8 mouse cellular contexts compared by ENCODE assay signal in the genomic region with DNA sequence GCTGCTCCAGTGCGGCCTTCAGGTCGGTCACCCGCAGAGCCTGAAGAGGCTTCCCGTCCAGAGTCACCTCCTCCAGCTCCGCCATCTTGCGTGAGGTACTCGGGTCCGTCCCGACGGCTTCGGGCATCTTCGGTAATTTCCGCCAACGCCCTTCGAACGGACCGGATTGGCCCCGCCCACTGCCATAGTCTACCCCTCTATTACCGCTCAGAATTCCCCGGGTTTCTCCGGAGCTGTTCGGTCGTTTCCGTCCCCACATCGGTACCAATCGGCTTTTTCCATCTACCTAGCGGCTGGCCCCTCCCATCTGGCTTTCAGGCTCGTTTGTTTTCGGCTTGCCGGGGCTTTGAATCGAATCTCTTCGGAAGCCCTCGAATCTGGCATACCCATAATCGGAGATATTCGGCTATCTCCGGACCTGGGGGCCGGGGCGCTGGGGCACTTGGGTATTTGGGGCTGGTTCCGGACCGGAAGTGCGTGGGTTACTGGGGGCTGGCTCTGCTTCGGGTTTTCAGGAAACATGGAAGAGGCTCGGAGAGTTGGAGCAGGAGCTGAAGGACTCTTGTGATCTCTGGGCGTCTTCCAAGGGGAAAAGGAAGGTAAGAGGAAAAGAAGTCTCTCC. TPM values are rescaled to one million over a fixed set of nuclear protein-coding genes. Genes with fewer than 3 reads are reported as not detected.
DNase-seq lines count a peak whose midpoint lies in the region; ATAC-seq and TF ChIP-seq lines count a peak whose summit lies in the region.

A gene (minus strand): TSS at position 410 of the 622 bp plus-strand sequence.

- peak within 1 kb of the TSS; percentile 99 for H3K9ac ChIP-seq in heart, embryonic 11.5 days (ENCODE audit: low read depth, low read length)
- peak within 1 kb of the TSS; percentile 98 for H3K9ac ChIP-seq in kidney, embryonic 16.5 days (replicated peaks; ENCODE audit: low read length)
- peak within 1 kb of the TSS; percentile 96 for H3K9ac ChIP-seq in liver, adult 2 months (ENCODE audit: low read depth, low read length)

- no peak for TF ChIP-seq CTCF in C2C12 (IDR thresholded peaks at IDR 0.05; ENCODE audit: control insufficient read depth, insufficient read depth, insufficient read length)
- TF ChIP-seq CTCF in brain, embryonic 14.5 days (IDR thresholded peaks at IDR 0.05; ENCODE audit: borderline replicate concordance, extremely low read depth, insufficient read depth, insufficient read length) = no peak
- TF ChIP-seq CTCF in liver, adult 2 months (IDR thresholded peaks at IDR 0.05; ENCODE audit: low read depth, low read length) = no peak

- peak within 1 kb of the TSS; percentile 98 for H3K4me3 ChIP-seq in C2C12 (ENCODE audit: insufficient read depth, poor library complexity, severe bottlenecking)
- H3K4me3 ChIP-seq in erythroblast, embryonic 14.5 days (replicated peaks) = peak within 1 kb of the TSS; percentile 100
- H3K4me3 ChIP-seq in heart, embryonic 11.5 days (ENCODE audit: low read depth, low read length) = peak within 1 kb of the TSS; percentile 89
- H3K4me3 ChIP-seq in kidney, embryonic 16.5 days (ENCODE audit: low read length) = peak within 1 kb of the TSS; percentile 92
- peak within 1 kb of the TSS; percentile 90 for H3K4me3 ChIP-seq in liver, adult 2 months (ENCODE audit: insufficient read depth, low read depth, low read length)
- H3K4me3 ChIP-seq in myocyte = peak within 1 kb of the TSS; percentile 95

- peak within 1 kb of the TSS; percentile 75 for H3ac ChIP-seq in C2C12 (ENCODE audit: control insufficient read depth, insufficient read length, low read depth)
- peak within 1 kb of the TSS; percentile 99 for H3ac ChIP-seq in myocyte (ENCODE audit: control insufficient read depth, insufficient read length)

- peak within 1 kb of the TSS; percentile 89 for H3K4me2 ChIP-seq in heart, embryonic 11.5 days
- peak within 1 kb of the TSS; percentile 86 for H3K4me2 ChIP-seq in kidney, embryonic 16.5 days (replicated peaks; ENCODE audit: low read depth, low read length)
- peak within 1 kb of the TSS; percentile 76 for H3K4me2 ChIP-seq in myocyte (ENCODE audit: low read depth)

- H3K36me3 ChIP-seq in C2C12 (ENCODE audit: control insufficient read depth, insufficient read depth) (peaks cover 38% of the 10 kb centered on the region), myocyte (ENCODE audit: control insufficient read depth, insufficient read depth) (peaks cover 14% of the 10 kb centered on the region)
- H3K36me3 ChIP-seq in erythroblast, embryonic 14.5 days (ENCODE audit: control insufficient read depth) = peaks cover 59% of the 10 kb centered on the region
- peaks cover 6% of the 10 kb centered on the region; the same call in 1 of the 2 replicates for H3K36me3 ChIP-seq in heart, embryonic 11.5 days (ENCODE audit: control insufficient read depth, insufficient read depth, low read length)
- H3K36me3 ChIP-seq in kidney, embryonic 16.5 days (ENCODE audit: insufficient read depth, low read length) = peaks cover 29% of the 10 kb centered on the region
- peaks cover 26% of the 10 kb centered on the region for H3K36me3 ChIP-seq in liver, adult 2 months (ENCODE audit: control insufficient read depth, insufficient read depth, low read length)
- H3K36me3 ChIP-seq in splenic B cell, adult 2 months (ENCODE audit: control insufficient read depth, insufficient read depth, low read length, poor library complexity, severe bottlenecking) = peaks cover 7% of the 10 kb centered on the region; the same call in 1 of the 2 replicates

- H3K79me2 ChIP-seq in C2C12 (ENCODE audit: control insufficient read depth, insufficient read depth) = peaks cover 80% of the 10 kb centered on the region
- peaks cover 22% of the 10 kb centered on the region; the same call in 1 of the 2 replicates for H3K79me2 ChIP-seq in liver, adult 2 months (ENCODE audit: control insufficient read depth, insufficient read depth, low read length)
- H3K79me2 ChIP-seq in myocyte (ENCODE audit: control insufficient read depth, insufficient read depth) = peaks cover 73% of the 10 kb centered on the region

- TF ChIP-seq POLR2A in brain, embryonic 14.5 days (IDR thresholded peaks at IDR 0.05; ENCODE audit: borderline replicate concordance, extremely low read depth, insufficient read depth, insufficient read length, poor library complexity, severe bottlenecking) = peak; percentile 84; the same call in 1 of the 2 replicates
- peak; percentile 88 for TF ChIP-seq POLR2A in liver, adult 2 months (IDR thresholded peaks at IDR 0.05; ENCODE audit: extremely low read depth, insufficient read depth, low read length)
- TF ChIP-seq POLR2A in myocyte (IDR thresholded peaks at IDR 0.05; ENCODE audit: insufficient read length, low read depth) = peak; percentile 77

- H3K27me3 ChIP-seq in C2C12 (ENCODE audit: control insufficient read depth, insufficient read depth, insufficient read length) = no peaks in the 10 kb centered on the region
- no peaks in the 10 kb centered on the region for H3K27me3 ChIP-seq in erythroblast, embryonic 14.5 days (ENCODE audit: control insufficient read depth)
- H3K27me3 ChIP-seq in heart, embryonic 11.5 days (ENCODE audit: control insufficient read depth, insufficient read depth, low read length) = no peaks in the 10 kb centered on the region
- no peaks in the 10 kb centered on the region for H3K27me3 ChIP-seq in kidney, embryonic 16.5 days (ENCODE audit: insufficient read depth, low read length)
- no peaks in the 10 kb centered on the region for H3K27me3 ChIP-seq in liver, adult 2 months (ENCODE audit: control insufficient read depth, insufficient read depth, low read length)
- H3K27me3 ChIP-seq in myocyte (ENCODE audit: control insufficient read depth, insufficient read depth, insufficient read length) = no peaks in the 10 kb centered on the region
- no peaks in the 10 kb centered on the region for H3K27me3 ChIP-seq in splenic B cell, adult 2 months (ENCODE audit: control insufficient read depth, insufficient read depth, low read length, poor library complexity, severe bottlenecking)

- peaks cover 52% of the 10 kb centered on the region for H3K4me1 ChIP-seq in erythroblast, embryonic 14.5 days (ENCODE audit: control insufficient read depth)
- H3K4me1 ChIP-seq in heart, embryonic 11.5 days (ENCODE audit: control insufficient read depth, insufficient read depth, low read length) = peaks cover 17% of the 10 kb centered on the region
- H3K4me1 ChIP-seq in kidney, embryonic 16.5 days (ENCODE audit: insufficient read depth, low read length) = peaks cover 35% of the 10 kb centered on the region
- H3K4me1 ChIP-seq in liver, adult 2 months (ENCODE audit: control insufficient read depth, insufficient read depth, low read length) = peaks cover 7% of the 10 kb centered on the region

- peak; percentile 96 for ATAC-seq in heart, embryonic 11.5 days (replicated peaks; ENCODE audit: insufficient number of reproducible peaks, low FRiP score, low TSS enrichment)
- ATAC-seq in kidney, embryonic 16.5 days (ENCODE audit: low FRiP score, low TSS enrichment) = peak; percentile 97

- peak; percentile 100 for DNase-seq in brain, embryonic 14.5 days (ENCODE audit: low read depth)
- DNase-seq in liver, adult 2 months (ENCODE audit: extremely low read depth, low read depth, low spot score) = peak; percentile 93
- DNase-seq in splenic B cell, adult 2 months (ENCODE audit: low read depth, low spot score) = peak; percentile 100

- peak within 1 kb of the TSS; percentile 98 for H3K27ac ChIP-seq in heart, embryonic 11.5 days (ENCODE audit: low read depth, low read length)
- H3K27ac ChIP-seq in kidney, embryonic 16.5 days (ENCODE audit: low read length) = peak within 1 kb of the TSS; percentile 98
- peak within 1 kb of the TSS; percentile 96 for H3K27ac ChIP-seq in liver, adult 2 months (replicated peaks; ENCODE audit: insufficient read depth, low read depth, low read length)

- peaks cover 65% of the 10 kb centered on the region for H3K79me3 ChIP-seq in C2C12 (ENCODE audit: low read depth)

- no peaks in the 10 kb centered on the region for H3K9me3 ChIP-seq in erythroblast, embryonic 14.5 days (ENCODE audit: control insufficient read depth, low read length)
- no peaks in the 10 kb centered on the region for H3K9me3 ChIP-seq in heart, embryonic 11.5 days (replicated peaks; ENCODE audit: control insufficient read depth, low read length)
- H3K9me3 ChIP-seq in kidney, embryonic 16.5 days (ENCODE audit: low read length) = no peaks in the 10 kb centered on the region

- under 1% methylated on average over 44 of the region's 44 CpGs for WGBS in heart, embryonic 11.5 days (ENCODE audit: insufficient replicate concordance)
- under 1% methylated on average over 44 of the region's 44 CpGs for WGBS in kidney, embryonic 16.5 days
- under 1% methylated on average over 44 of the region's 44 CpGs for WGBS in liver, adult 2 months

TF ChIP-seq in C2C12, 6 proteins besides CTCF, POLR2A, EP300 and RAD21:
- TF ChIP-seq CEBPB (IDR thresholded peaks at IDR 0.05; ENCODE audit: low read depth) (no peak), MYOD1 (IDR thresholded peaks at IDR 0.05; ENCODE audit: control insufficient read depth, insufficient read length, low read depth) (no peak)

TF ChIP-seq in myocyte, 11 proteins besides CTCF, POLR2A, EP300 and RAD21:
- TF ChIP-seq REST (IDR thresholded peaks at IDR 0.05; ENCODE audit: insufficient read depth, insufficient read length) (no peak), MYOG (IDR thresholded peaks at IDR 0.05; ENCODE audit: control insufficient read depth in 1 of 3, insufficient read depth in 1 of 3, insufficient read length in 2 of 3, low read depth in 2 of 3) (no peak), POLR2AphosphoS2 (IDR thresholded peaks at IDR 0.05; ENCODE audit: insufficient read length, low read depth) (peak; percentile 85), USF1 (IDR thresholded peaks at IDR 0.05; ENCODE audit: low read depth) (no peak), MYOD1 (IDR thresholded peaks at IDR 0.05; ENCODE audit: control insufficient read depth in 1 of 3, insufficient read length in 2 of 3, low read depth in 2 of 3) (no peak)
TF ChIP-seq in myocyte: peak in this region for 1.

RNA-seq across cellular contexts. Expression of the gene that starts here (rescaled TPM):
- 107 TPM for polyA plus RNA-seq in C2C12 (2012; fragmentation: generic; extraction: Trizol)
- 248 and 332 TPM in 2 replicates for polyA plus RNA-seq in brain, embryonic 14.5 days (2012; rRNA removed)
- polyA plus RNA-seq in erythroblast, embryonic 14.5 days (2012) = 38.2 and 40.2 TPM in 2 replicates
- 72.1 and 96.8 TPM in 2 replicates for polyA plus RNA-seq in heart, embryonic 11.5 days (2014; fragmentation: Nextera tagmentation; extraction: Ambion mirVana)
- polyA plus RNA-seq in kidney, embryonic 16.5 days (2015; fragmentation: Nextera tagmentation; extraction: Ambion mirVana) = 120 and 136 TPM in 2 replicates
- total RNA-seq in liver, adult 2 months (2014; rRNA removed) = 39.7 and 44.3 TPM in 2 replicates
- 39.0 and 49.1 TPM in 2 replicates for polyA plus RNA-seq in liver, adult 2 months (2012; rRNA removed)
- polyA plus RNA-seq in myocyte (2012; fragmentation: generic; extraction: Trizol) = 77.3 TPM

Comparison
In these comparisons a context has a peak if more than half of its experiments do, and no peak if none do; other contexts are left out.
1. Peak in every context shown above with its lines: DNase-seq, ATAC-seq, H3K4me3 ChIP-seq and H3K27ac ChIP-seq.